Mouse (Mus musculus) spleen, adult 2 months (tissue): ENCODE data around the gene Zfp84. TPM values are rescaled to one million over a fixed set of nuclear protein-coding genes. Genes with fewer than 3 reads are reported as not detected.

Experiments used
- DNase-seq, 2 experiments: peaks; one replicate each; pipeline versions ENCODE4 v3.0.0 to v3.0.0-alpha.2; 2012 to 2021; ENCODE audit warnings: low spot score in 2 of 2, low read depth in 1 of 2
- H3K27ac ChIP-seq: fragments of 200-500 bp; 2 replicates; pipeline ENCODE4 v1.5.1; 2012; ENCODE audit warnings: low read length, inconsistent platforms; ENCODE audit not compliant: insufficient read depth
- H3K27me3 ChIP-seq: fragments of 200-500 bp; 2 replicates; pipeline ENCODE4 v1.6.1; 2012; ENCODE audit warnings: mild to moderate bottlenecking, moderate library complexity, low read length, inconsistent platforms; ENCODE audit not compliant: control insufficient read depth, insufficient read depth
- H3K36me3 ChIP-seq: fragments of 200-500 bp; 2 replicates; pipeline ENCODE4 v1.6.1; 2012; ENCODE audit warnings: mild to moderate bottlenecking, low read length, inconsistent platforms; ENCODE audit not compliant: control insufficient read depth, insufficient read depth
- H3K4me1 ChIP-seq: fragments of 200-500 bp; 2 replicates; pipeline ENCODE4 v1.6.1; 2011; ENCODE audit warnings: inconsistent platforms; ENCODE audit not compliant: control insufficient read depth, insufficient read depth, insufficient read length
- H3K4me3 ChIP-seq: fragments of 200-500 bp; 2 replicates; pipeline ENCODE4 v1.5.1; 2011; ENCODE audit warnings: mild to moderate bottlenecking, inconsistent platforms; ENCODE audit not compliant: insufficient read depth, insufficient read length; ENCODE audit errors: extremely low read depth
- CTCF ChIP-seq: fragments of 200-500 bp; IDR thresholded peaks from 2 replicates; pipeline ENCODE4 v1.5.1; 2011; ENCODE audit warnings: mild to moderate bottlenecking, inconsistent platforms; ENCODE audit not compliant: insufficient read depth, insufficient read length, insufficient replicate concordance; ENCODE audit errors: extremely low read depth
- POLR2A ChIP-seq: fragments of 200-500 bp; IDR thresholded peaks from 2 replicates; pipeline ENCODE4 v1.6.1; 2011; ENCODE audit warnings: low read depth, low read length, inconsistent platforms
- WGBS: fragments of 180-500 bp; shearing (Covaris S2); methylation state at CpG from one replicate; pipeline ENCODE4 v1.1.7; 2018; 5-methylcytosine and 5-hydroxymethylcytosine counted together
- polyA plus RNA-seq: library from polyadenylated mRNA; depleted of rRNA; stranded (reverse); fragments of >200 nt; gene quantifications from 2 replicates; pipeline ENCODE4 v1.2.3, GENCODE M21; 2012

Zfp84 gene
- polyA plus RNA-seq, 1 experiment, result 3.2 TPM

- Histone ChIP-seq H3K27ac (peak overlapping the region; percentile 55), H3K4me3 (peak overlapping the region; percentile 58), H3K27me3 (no peaks in the 10 kb centered on the region), H3K4me1 (peaks cover 6% of the 10 kb centered on the region; the same call in 1 of the 2 replicates), H3K36me3 (0 out of 2 replicates have a peak, but pooled peaks cover 4% of the 10 kb centered on the region)
- TF ChIP-seq POLR2A (no peak), CTCF (no peak)
- WGBS, result under 1% methylated on average over 15 of the region's 15 CpGs
- DNase-seq, result peak; percentile 57 to 80
Observed at GRCm38 (mm10) chr7:29767058-29767686, 1.2 kb upstream of the Zfp84 start.

DNA sequence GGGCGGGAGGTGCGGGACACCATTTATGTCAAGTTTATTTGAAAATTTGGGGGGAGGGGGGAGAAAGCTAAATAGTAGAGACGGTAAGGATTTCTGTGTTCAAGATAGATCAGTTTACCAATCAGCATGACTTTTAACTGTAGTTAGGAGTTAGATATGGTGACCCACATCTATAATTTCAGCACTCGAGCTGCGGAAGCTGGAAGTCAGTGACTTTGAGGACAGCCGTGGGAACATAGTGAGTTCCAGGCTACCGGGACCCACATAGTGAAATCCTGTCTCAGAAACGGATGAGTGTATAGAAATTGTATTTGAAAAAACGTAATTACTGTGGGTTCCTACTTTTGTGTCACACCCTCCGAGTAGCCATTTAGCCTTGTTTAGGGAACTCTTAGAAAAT, 628 bp downstream of the Zfp84 start:
- peaks cover 6% of the 10 kb centered on the region; the same call in 1 of the 2 replicates for H3K4me1 ChIP-seq
- TF ChIP-seq CTCF (no peak), POLR2A (no peak)
- 2% methylated on average over 10 of the region's 10 CpGs for WGBS
- no peak for DNase-seq
- H3K27me3 ChIP-seq, result no peaks in the 10 kb centered on the region
- H3K4me3 ChIP-seq, result peak overlapping the region; percentile 64
- peaks cover 14% of the 10 kb centered on the region for H3K36me3 ChIP-seq
- peak overlapping the region; percentile 87 for H3K27ac ChIP-seq

DNA sequence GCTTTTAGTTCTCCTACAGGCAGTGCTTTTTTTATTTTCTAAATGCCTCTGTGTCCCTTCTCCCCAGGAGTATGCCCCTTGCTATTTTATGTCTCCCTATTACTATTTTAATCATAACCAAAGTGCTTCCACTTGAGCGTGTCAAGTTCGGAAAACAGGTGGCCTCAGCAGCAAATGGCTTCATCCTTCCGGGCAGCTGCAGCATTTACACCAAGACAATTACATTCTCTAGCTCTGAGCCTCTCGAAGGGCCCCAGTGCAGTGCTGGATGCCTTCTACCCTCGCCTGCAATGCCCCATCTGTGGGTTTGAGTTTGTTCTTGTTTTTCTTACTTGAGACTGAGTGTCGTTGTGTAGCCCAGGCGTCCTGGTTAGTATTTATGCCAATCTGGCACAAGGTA, 5.2 kb downstream of the Zfp84 start:
- no peak for DNase-seq
- no peak overlapping the region for H3K4me3 ChIP-seq
- no peaks in the 10 kb centered on the region for H3K27me3 ChIP-seq
- H3K36me3 ChIP-seq, result peaks cover 52% of the 10 kb centered on the region
- no peak overlapping the region for H3K27ac ChIP-seq
- TF ChIP-seq CTCF, result no peak
- TF ChIP-seq POLR2A, result no peak
- WGBS, result 88% methylated on average over 7 of the region's 7 CpGs
- no peaks in the 10 kb centered on the region; the same call in 1 of the 2 replicates for H3K4me1 ChIP-seq

DNA sequence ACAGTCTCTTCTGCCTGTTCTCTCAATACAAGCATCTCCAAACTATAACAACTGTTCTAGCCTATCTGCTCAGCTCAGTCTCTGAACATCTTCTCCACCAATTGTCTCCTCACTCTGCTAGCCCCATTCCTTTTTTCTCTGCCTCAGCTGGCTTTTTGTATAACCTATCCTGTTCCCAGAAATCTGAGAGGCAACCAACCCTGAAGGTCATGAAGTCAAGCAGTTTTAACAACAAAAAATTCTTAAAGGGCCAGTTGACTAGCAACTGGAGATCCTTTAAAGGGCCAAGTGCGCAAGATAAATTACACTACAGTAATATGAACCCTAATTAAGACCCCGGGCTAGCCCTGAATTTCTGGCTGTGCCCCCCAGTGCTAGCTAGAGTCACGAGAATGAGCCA, 6.0 kb downstream of the Zfp84 start:
- DNase-seq, result no peak
- Histone ChIP-seq H3K27ac (no peak overlapping the region), H3K27me3 (no peaks in the 10 kb centered on the region), H3K4me3 (no peak overlapping the region), H3K36me3 (peaks cover 52% of the 10 kb centered on the region), H3K4me1 (no peaks in the 10 kb centered on the region; the same call in 1 of the 2 replicates)
- 94% methylated on average over 3 of the region's 3 CpGs for WGBS
- TF ChIP-seq CTCF, result no peak
- TF ChIP-seq POLR2A, result no peak

GRCm38 (mm10) chr7:29776568-29776967, 8.2 kb downstream of the Zfp84 start:
- Histone ChIP-seq H3K4me1 (no peaks in the 10 kb centered on the region), H3K27me3 (no peaks in the 10 kb centered on the region), H3K36me3 (peaks cover 48% of the 10 kb centered on the region), H3K4me3 (no peak overlapping the region), H3K27ac (no peak overlapping the region)
- DNase-seq, result no peak
- TF ChIP-seq CTCF (no peak), POLR2A (no peak)
- 94% methylated on average over 19 of the region's 19 CpGs for WGBS

DNA sequence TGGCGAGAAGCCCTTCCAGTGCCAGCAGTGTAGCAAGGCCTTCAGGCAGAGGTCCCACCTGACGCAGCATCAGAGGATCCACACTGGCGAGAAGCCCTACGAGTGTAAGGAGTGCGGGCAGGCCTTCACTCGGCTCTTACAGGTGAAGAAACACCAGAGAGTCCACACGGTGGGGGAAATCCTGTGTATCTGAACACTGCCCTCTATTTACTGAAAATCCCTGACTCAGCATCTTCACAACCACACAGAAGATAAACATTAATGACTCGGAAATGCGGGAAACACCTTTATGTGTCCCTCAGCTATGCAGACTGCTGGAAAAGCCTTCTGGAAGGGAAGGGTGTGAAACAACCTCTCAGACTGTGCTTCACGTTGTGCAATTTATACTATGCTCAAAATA, 9.0 kb downstream of the Zfp84 start:
- no peak overlapping the region for H3K27ac ChIP-seq
- peaks cover 47% of the 10 kb centered on the region for H3K36me3 ChIP-seq
- 95% methylated on average over 10 of the region's 10 CpGs for WGBS
- no peak for DNase-seq
- no peaks in the 10 kb centered on the region for H3K27me3 ChIP-seq
- H3K4me3 ChIP-seq, result no peak overlapping the region
- H3K4me1 ChIP-seq, result no peaks in the 10 kb centered on the region
- TF ChIP-seq POLR2A (no peak), CTCF (no peak)

DNA sequence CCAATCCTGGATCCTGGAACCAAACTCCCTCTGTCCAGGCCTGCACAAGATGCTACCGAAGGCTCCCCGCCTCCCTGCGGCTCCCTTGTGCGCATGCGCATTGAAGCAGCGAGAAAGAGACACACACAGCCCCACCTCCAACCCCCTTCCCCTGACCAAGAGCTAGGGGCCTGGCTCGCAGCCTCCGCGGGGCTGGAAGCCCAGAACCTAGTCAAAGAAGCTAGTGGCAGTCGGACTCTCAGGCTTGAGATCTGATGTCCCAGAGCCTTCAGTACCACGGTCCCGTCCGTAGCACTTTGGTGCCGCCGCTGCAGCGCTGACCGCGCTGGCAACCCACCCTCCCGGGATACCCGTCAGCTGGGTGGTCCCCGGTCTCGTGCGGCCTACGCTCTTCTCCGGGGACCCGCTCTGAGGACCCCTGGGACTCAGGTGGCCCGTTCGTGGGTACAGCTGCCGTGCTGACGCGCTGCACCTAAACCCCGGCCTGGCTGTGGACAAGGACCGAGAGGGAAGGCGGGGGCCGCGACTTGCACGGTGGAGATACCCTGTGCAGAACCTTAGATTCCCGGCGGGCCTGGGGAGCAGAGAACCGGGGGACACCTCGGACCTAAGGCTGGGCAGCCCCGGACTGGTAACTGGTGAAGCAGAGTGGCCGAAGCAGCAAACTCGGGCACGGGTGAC, 15.7 kb downstream of the Zfp84 start, which contains the start of gene Zfp30:
Gene Zfp30, plus strand, starts transcription at position 128 of the 681 bp plus-strand sequence.
- 1% methylated on average over 45 of the region's 45 CpGs for WGBS
- peak in 1 of 2 experiments; percentile 49 for DNase-seq
- no peak for TF ChIP-seq CTCF
- no peak for TF ChIP-seq POLR2A
- H3K27ac ChIP-seq, result no peak within 1 kb of the TSS
- H3K27me3 ChIP-seq, result no peaks in the 10 kb centered on the region
- no peaks in the 10 kb centered on the region for H3K36me3 ChIP-seq
- H3K4me3 ChIP-seq, result peak within 1 kb of the TSS; percentile 66
- H3K4me1 ChIP-seq, result peaks cover 2% of the 10 kb centered on the region; the same call in 1 of the 2 replicates
